Mouse (Mus musculus) intestine, embryonic 14.5 days (tissue): ENCODE measurements around the gene B4galt2. TPM values are rescaled to one million over a fixed set of nuclear protein-coding genes. Genes with fewer than 3 reads are reported as not detected.
A peak's percentile ranks its signal among the peaks of the same experiment; 100 is the strongest.

Source experiments
- ATAC-seq: fragments of 200-750 bp; cut with Nextera tagmentation; replicated peaks from 2 replicates; pipeline ENCODE4 v1.8.0; 2017; ENCODE audit warnings: low read depth, moderate number of reproducible peaks, moderate TSS enrichment, moderate library complexity; ENCODE audit not compliant: low FRiP score, low TSS enrichment
- DNase-seq: peaks from one replicate; pipeline ENCODE4 v3.0.0-alpha.2; 2018; ENCODE audit warnings: low spot score
- H3K27ac ChIP-seq: fragments of 300-500 bp; sonication (generic); 2 replicates; pipeline ENCODE4 v1.5.1; 2014; ENCODE audit warnings: low read depth, mild to moderate bottlenecking, control low read depth
- H3K27me3 ChIP-seq: fragments of 300-500 bp; sonication (generic); replicated peaks from 2 replicates; pipeline ENCODE4 v1.6.1; 2014; ENCODE audit warnings: low read length, control low read depth; ENCODE audit not compliant: control insufficient read depth, insufficient read depth
- H3K36me3 ChIP-seq: fragments of 300-500 bp; sonication (generic); 2 replicates; pipeline ENCODE4 v1.6.1; 2014; ENCODE audit warnings: low read length, control low read depth; ENCODE audit not compliant: control insufficient read depth, insufficient read depth
- H3K4me1 ChIP-seq: fragments of 300-500 bp; sonication (generic); replicated peaks from 2 replicates; pipeline ENCODE4 v1.6.1; 2014; ENCODE audit warnings: low read length, control low read depth, mixed read lengths; ENCODE audit not compliant: control insufficient read depth, insufficient read depth
- H3K4me2 ChIP-seq: fragments of 300-500 bp; sonication (generic); 2 replicates; pipeline ENCODE4 v1.6.1; 2014; ENCODE audit warnings: low read length
- H3K4me3 ChIP-seq: fragments of 300-500 bp; sonication (generic); 2 replicates; pipeline ENCODE4 v1.5.1; 2014; ENCODE audit warnings: low read depth, low read length, control low read depth, mixed read lengths
- H3K9ac ChIP-seq: fragments of 300-500 bp; sonication (generic); 2 replicates; pipeline ENCODE4 v1.6.1; 2014; ENCODE audit warnings: mild to moderate bottlenecking, low read length
- H3K9me3 ChIP-seq: fragments of 300-500 bp; sonication (generic); 2 replicates; pipeline ENCODE4 v1.6.1; 2016; ENCODE audit warnings: low read length, control low read depth; ENCODE audit not compliant: control insufficient read depth
- WGBS: fragments of 180-500 bp; shearing (Covaris S2); extraction: QIAGEN DNeasy Blood & Tissue Kit; methylation state at CpG from one replicate; pipeline ENCODE4 v1.1.7; 2014; 5-methylcytosine and 5-hydroxymethylcytosine counted together
- polyA plus RNA-seq: library from polyadenylated mRNA; unstranded; fragments of >200 nt; fragmentation: Nextera tagmentation; extraction: Ambion mirVana; gene quantifications from 2 replicates; pipeline ENCODE4 v1.2.1, GENCODE M21; 2014

The B4galt2 gene
- polyA plus RNA-seq, 1 experiment from 2014 or later = 30.6 TPM

DNA sequence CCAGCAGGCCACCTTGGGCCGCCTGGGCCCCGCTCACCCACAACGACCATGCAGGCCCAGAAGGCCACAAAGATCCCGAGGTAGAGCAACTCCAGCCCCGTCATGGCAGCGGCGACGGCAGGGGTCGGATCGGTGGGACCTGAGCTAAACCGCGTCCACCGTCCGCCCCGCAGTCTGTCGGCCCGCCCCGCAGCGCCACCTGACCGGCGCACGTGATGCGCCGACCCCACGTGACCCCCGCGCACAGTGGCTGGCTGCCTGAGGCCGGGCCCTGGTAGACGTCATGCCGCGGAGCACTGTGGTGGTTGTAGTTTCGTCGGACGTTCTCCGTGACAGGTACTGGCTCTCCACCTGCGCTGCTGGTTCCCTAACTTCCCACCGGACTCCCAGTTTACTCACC is 3.8 kb upstream of the B4galt2 start, which contains the start of gene Atp6v0b:
Atp6v0b (minus strand) TSS at position 201 of the 400 bp plus-strand sequence.
- Histone ChIP-seq H3K4me2 (peak within 1 kb of the TSS; percentile 93), H3K4me1 (peaks cover 21% of the 10 kb centered on the region), H3K9me3 (no peaks in the 10 kb centered on the region), H3K27me3 (no peaks in the 10 kb centered on the region), H3K9ac (peak within 1 kb of the TSS; percentile 69), H3K27ac (0 out of 2 replicates have a peak within 1 kb of the TSS, but pooled peaks have one; percentile 22), H3K36me3 (peaks cover 33% of the 10 kb centered on the region), H3K4me3 (peak within 1 kb of the TSS; percentile 93)
- peak; percentile 93 for DNase-seq
- WGBS = 0% methylated on average over 37 of the region's 37 CpGs
- ATAC-seq = peak; percentile 85

DNA sequence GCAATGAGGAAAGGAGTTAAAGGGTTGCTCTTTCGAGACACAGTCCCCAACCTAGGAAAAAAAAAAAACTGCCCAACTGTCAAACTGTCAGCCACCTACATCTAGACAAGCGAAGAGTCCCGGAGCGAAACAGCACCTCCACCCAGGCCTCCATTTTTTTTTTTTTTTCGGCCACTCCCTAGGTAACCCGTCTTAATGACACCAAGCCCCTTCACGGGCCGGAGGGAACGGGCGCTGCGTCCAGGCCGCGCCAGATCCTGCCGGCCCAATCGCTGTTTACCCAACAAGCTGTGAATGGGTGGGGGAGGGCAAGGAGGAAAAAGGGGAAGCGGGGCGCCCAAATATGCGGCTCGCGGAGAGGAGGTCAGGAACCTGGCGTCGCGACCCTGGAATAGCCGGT is 3.4 kb upstream of the B4galt2 start:
- DNase-seq (no peak), ATAC-seq (peak; percentile 9; the same call in 1 of the 2 replicates)
- H3K4me3 ChIP-seq = peak overlapping the region; percentile 93
- peak overlapping the region; percentile 69 for H3K9ac ChIP-seq
- peaks cover 22% of the 10 kb centered on the region for H3K4me1 ChIP-seq
- peak overlapping the region; percentile 93 for H3K4me2 ChIP-seq
- H3K27me3 ChIP-seq = no peaks in the 10 kb centered on the region
- H3K27ac ChIP-seq = 0 out of 2 replicates have a peak overlapping the region, but pooled peaks have one; percentile 22
- H3K9me3 ChIP-seq = no peaks in the 10 kb centered on the region
- peaks cover 33% of the 10 kb centered on the region for H3K36me3 ChIP-seq
- 3% methylated on average over 24 of the region's 24 CpGs for WGBS

DNA sequence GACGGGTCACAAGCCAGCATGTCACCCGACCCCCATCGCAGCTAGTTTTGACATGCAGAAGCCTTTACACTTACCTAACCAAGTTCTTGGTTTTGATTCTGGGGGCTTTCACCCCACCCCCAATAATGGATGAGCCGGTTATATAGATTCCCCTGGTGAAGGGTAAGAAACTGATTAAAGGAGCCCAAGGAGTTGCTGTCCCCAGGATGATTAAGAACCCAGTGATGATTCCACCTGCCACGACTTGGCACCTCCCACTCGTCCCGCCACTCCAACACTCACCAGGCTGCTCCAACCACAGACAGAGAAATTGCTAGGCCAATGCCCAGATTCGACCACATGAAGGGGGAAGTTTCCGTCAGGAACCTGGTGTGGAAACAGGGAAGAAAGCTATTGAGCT is 2.7 kb upstream of the B4galt2 start:
- peak overlapping the region; percentile 93 for H3K4me2 ChIP-seq
- peak overlapping the region; percentile 93; the same call in 1 of the 2 replicates for H3K4me3 ChIP-seq
- peaks cover 35% of the 10 kb centered on the region for H3K36me3 ChIP-seq
- DNase-seq (no peak), ATAC-seq (no peak)
- H3K27me3 ChIP-seq = no peaks in the 10 kb centered on the region
- peaks cover 19% of the 10 kb centered on the region for H3K4me1 ChIP-seq
- 81% methylated on average over 9 of the region's 9 CpGs for WGBS
- no peaks in the 10 kb centered on the region for H3K9me3 ChIP-seq
- no peak overlapping the region for H3K27ac ChIP-seq
- peak overlapping the region; percentile 69; the same call in 1 of the 2 replicates for H3K9ac ChIP-seq

- H3K4me2 ChIP-seq = no peak overlapping the region
- H3K27me3 ChIP-seq = no peaks in the 10 kb centered on the region
- H3K36me3 ChIP-seq = peaks cover 44% of the 10 kb centered on the region
- H3K27ac ChIP-seq = no peak overlapping the region
- 94% methylated on average over 10 of the region's 10 CpGs for WGBS
- peaks cover 16% of the 10 kb centered on the region for H3K4me1 ChIP-seq
- H3K9ac ChIP-seq = no peak overlapping the region
- no peaks in the 10 kb centered on the region for H3K9me3 ChIP-seq
- ATAC-seq = no peak
- no peak overlapping the region for H3K4me3 ChIP-seq
- no peak for DNase-seq
Measured at GRCm38 (mm10) chr4:117885093-117885492, 1.8 kb upstream of the B4galt2 start.

DNA sequence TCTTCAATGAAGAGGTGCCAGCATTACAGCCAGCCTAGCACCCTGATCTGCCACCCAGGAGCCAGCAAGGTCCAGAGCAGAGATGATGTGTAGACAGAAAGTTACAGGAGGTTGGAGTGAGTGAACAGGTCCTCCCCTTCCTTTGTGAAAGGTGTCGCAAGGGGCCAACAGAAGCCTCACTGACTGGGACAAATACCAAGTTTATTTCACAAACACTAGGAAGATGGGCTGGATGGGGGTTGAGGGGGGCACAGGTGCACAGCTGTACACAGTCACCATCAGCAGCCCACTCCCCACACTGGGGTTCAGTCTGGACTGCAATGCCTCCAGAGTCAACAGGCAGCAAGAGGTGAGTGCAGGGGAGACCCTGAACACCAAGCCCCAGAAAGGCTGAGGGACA is 859 bp upstream of the B4galt2 start:
- no peaks in the 10 kb centered on the region for H3K9me3 ChIP-seq
- DNase-seq (no peak), ATAC-seq (no peak)
- H3K9ac ChIP-seq = no peak overlapping the region
- H3K4me1 ChIP-seq = peaks cover 16% of the 10 kb centered on the region
- WGBS = 92% methylated on average over 1 of the region's 1 CpGs
- H3K27me3 ChIP-seq = no peaks in the 10 kb centered on the region
- peaks cover 45% of the 10 kb centered on the region for H3K36me3 ChIP-seq
- H3K4me2 ChIP-seq = no peak overlapping the region
- no peak overlapping the region for H3K4me3 ChIP-seq
- no peak overlapping the region for H3K27ac ChIP-seq

DNA sequence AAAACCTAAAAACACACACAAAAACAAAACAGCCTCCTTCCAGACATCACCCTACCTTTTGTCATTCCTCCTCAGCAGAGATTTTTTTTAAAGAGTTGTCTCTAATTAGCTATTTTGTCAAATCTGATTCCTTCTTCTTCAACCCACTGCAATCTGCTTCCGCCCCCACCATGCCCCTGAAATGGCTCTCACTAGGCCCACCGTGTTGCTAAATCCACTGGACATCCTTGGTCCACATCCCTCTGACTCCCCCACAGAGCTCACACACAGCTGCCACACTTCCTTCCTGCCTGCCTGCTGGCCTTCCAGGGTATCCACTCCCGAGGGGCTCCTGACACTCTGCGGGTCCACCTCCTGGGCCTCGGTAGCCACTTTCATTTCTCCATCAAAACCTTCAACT is 4.6 kb downstream of the B4galt2 start:
- H3K27ac ChIP-seq = no peak overlapping the region
- ATAC-seq (no peak), DNase-seq (no peak)
- peaks cover 68% of the 10 kb centered on the region for H3K36me3 ChIP-seq
- H3K9me3 ChIP-seq = no peaks in the 10 kb centered on the region
- H3K27me3 ChIP-seq = no peaks in the 10 kb centered on the region
- H3K9ac ChIP-seq = no peak overlapping the region
- no peak overlapping the region for H3K4me3 ChIP-seq
- no peak overlapping the region for H3K4me2 ChIP-seq
- H3K4me1 ChIP-seq = peaks cover 8% of the 10 kb centered on the region; the same call in 1 of the 2 replicates
- WGBS = 70% methylated on average over 5 of the region's 5 CpGs

DNA sequence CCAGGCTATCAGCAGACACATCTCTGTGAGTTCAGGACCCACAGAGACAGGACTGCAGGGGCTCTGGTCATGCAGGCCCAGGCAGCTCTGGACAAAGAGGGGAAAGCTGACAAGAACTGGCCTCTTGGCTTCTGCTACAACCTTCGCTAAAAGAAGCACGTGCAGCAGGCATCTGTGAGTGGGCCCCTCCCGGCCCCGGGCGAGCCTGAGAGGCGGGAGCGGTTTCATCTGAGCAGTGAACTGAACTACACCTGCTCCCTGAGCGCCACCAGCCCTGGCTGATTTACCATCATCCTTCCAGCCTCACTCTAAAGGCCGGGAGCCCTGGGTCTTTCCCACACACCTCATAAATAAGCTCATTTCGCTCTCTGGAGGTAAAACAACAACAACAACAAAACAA is 5.0 kb downstream of the B4galt2 start:
- ATAC-seq = no peak
- Histone ChIP-seq H3K4me3 (no peak overlapping the region), H3K36me3 (peaks cover 72% of the 10 kb centered on the region), H3K4me2 (no peak overlapping the region), H3K4me1 (peaks cover 6% of the 10 kb centered on the region; the same call in 1 of the 2 replicates), H3K9me3 (no peaks in the 10 kb centered on the region), H3K27me3 (no peaks in the 10 kb centered on the region), H3K9ac (no peak overlapping the region), H3K27ac (no peak overlapping the region)
- WGBS = 78% methylated on average over 10 of the region's 10 CpGs
- no peak for DNase-seq

DNA sequence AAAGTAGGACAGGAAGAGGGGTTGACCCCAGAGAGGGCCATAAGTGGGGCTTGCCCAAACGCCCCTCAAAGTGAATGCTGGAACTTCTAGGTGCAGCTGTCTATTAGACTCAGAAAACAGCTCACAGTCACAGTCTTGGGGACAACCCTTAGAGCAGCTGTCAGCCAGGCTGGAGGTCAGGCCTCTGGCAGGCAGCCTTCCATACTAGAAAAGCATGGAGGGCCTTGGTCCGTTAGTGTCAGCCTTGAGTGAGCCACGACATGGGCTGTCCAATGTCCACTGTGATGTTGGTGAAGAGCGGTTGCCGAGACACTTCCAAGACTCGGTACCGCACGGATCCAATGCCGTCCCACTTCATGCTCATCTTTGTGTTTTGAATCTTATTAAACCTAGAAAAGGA is 9.7 kb downstream of the B4galt2 start:
- H3K9ac ChIP-seq = no peak overlapping the region
- H3K27me3 ChIP-seq = no peaks in the 10 kb centered on the region
- ATAC-seq = no peak
- no peaks in the 10 kb centered on the region for H3K9me3 ChIP-seq
- peaks cover 48% of the 10 kb centered on the region for H3K36me3 ChIP-seq
- no peak overlapping the region for H3K4me3 ChIP-seq
- no peak overlapping the region for H3K4me2 ChIP-seq
- H3K4me1 ChIP-seq = peaks cover 8% of the 10 kb centered on the region
- DNase-seq = no peak
- H3K27ac ChIP-seq = no peak overlapping the region
- WGBS = 93% methylated on average over 9 of the region's 9 CpGs

DNA sequence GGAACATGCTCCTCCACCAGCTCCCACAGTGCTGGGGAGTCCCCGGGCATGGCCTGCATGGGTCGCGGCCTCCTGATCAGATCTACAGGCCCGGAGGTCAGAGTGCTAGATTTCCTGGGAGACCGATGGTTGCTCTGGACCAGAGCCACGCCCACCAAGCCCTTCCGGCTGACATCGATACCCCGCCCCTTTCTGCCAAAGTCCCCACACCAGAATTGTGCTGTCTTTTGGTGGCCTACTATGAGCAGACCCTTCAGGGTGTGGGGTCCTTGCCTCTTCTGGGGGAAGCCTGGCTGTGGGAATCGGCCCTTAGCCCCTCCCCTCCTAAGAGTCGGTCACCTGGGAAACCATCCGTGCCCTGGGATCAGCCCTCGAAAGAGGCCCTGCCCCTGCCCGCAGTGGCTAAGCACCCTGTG is 10.8 kb downstream of the B4galt2 start, which contains the start of gene Ccdc24:
Ccdc24 (minus strand) TSS at position 87 of the 416 bp plus-strand sequence.
- ATAC-seq (peak; percentile 36), DNase-seq (no peak)
- Histone ChIP-seq H3K9ac (peak within 1 kb of the TSS; percentile 32), H3K4me3 (peak within 1 kb of the TSS; percentile 10), H3K27ac (no peak within 1 kb of the TSS), H3K27me3 (no peaks in the 10 kb centered on the region), H3K4me2 (peak within 1 kb of the TSS; percentile 51), H3K9me3 (no peaks in the 10 kb centered on the region), H3K4me1 (peaks cover 8% of the 10 kb centered on the region), H3K36me3 (peaks cover 42% of the 10 kb centered on the region)
- 6% methylated on average over 14 of the region's 14 CpGs for WGBS
